Mouse (Mus musculus) lung, embryonic 16.5 days (tissue): ENCODE measurements at regions not wholly inside any gene's neighbourhood (a gene's known extent, or its start where the extent isn't known, plus 50 kb on each side); places are given as distances from the start of the nearest gene placed in this dataset.

Source experiments
- ATAC-seq: fragments of 200-750 bp; cut with Nextera tagmentation; 2 replicates; pipeline ENCODE4 v1.8.0; 2017; ENCODE audit warnings: low read depth, mild to moderate bottlenecking, moderate library complexity
- H3K27ac ChIP-seq: fragments of 300-500 bp; sonication (generic); 2 replicates; pipeline ENCODE4 v1.5.1; 2014; ENCODE audit warnings: mild to moderate bottlenecking, control low read depth, low read length
- H3K27me3 ChIP-seq: fragments of 300-500 bp; sonication (generic); 2 replicates; pipeline ENCODE4 v1.6.1; 2014; ENCODE audit warnings: low read depth, low read length, mixed read lengths; ENCODE audit not compliant: control insufficient read depth, insufficient read depth
- H3K36me3 ChIP-seq: fragments of 300-500 bp; sonication (generic); 2 replicates; pipeline ENCODE4 v1.6.1; 2014; ENCODE audit warnings: low read length; ENCODE audit not compliant: control insufficient read depth, insufficient read depth
- H3K4me1 ChIP-seq: fragments of 300-500 bp; sonication (generic); replicated peaks from 2 replicates; pipeline ENCODE4 v1.6.1; 2014; ENCODE audit warnings: low read length, mixed read lengths; ENCODE audit not compliant: control insufficient read depth, insufficient read depth
- H3K4me2 ChIP-seq: fragments of 300-500 bp; sonication (generic); 2 replicates; pipeline ENCODE4 v1.6.1; 2014; ENCODE audit warnings: low read depth, low read length, control low read depth
- H3K4me3 ChIP-seq: fragments of 300-500 bp; sonication (generic); 2 replicates; pipeline ENCODE4 v1.5.1; 2014; ENCODE audit warnings: mild to moderate bottlenecking, low read length, control low read depth
- H3K9ac ChIP-seq: fragments of 300-500 bp; sonication (generic); 2 replicates; pipeline ENCODE4 v1.6.1; 2014; ENCODE audit warnings: low read length, control low read depth
- H3K9me3 ChIP-seq: fragments of 300-500 bp; sonication (generic); 2 replicates; pipeline ENCODE4 v1.6.1; 2016; ENCODE audit warnings: low read length; ENCODE audit not compliant: control insufficient read depth
- WGBS: fragments of 180-500 bp; shearing (Covaris S2); extraction: QIAGEN DNeasy Blood & Tissue Kit; methylation state at CpG from one replicate; pipeline ENCODE4 v1.1.7; 2014; 5-methylcytosine and 5-hydroxymethylcytosine counted together

DNA sequence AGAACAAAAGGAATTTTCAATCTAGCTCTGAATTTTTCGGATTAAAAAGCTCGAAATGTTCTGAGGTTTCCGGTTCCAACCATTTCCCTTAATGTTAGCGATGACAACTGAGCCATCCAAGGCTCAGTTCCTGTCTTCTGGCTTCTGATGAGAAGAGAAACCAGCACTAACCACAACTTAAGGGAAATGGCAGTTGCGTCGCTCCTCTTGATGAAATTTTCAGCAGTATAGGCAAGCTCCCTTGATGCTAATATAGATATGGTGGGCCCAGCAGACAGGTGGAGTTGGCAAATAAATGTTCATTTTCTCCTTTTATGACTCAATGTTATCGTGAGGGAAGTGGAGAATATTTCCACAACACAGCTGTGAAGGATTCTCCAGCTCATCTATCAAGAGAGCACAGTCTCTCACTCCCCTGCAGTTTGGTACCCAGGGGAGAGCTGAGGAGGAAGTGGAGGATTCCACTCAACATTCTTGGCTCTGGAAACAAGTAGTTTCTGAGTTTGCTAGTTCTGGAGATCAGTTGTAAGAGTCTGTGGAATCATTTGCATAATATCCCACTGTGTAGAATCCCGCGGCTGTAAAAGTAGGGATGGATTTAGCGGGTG lies 236.6 kb upstream of the Gk2 start:
- H3K4me2 ChIP-seq, result no peak overlapping the region
- no peaks in the 10 kb centered on the region for H3K27me3 ChIP-seq
- no peak for ATAC-seq
- no peak overlapping the region for H3K4me3 ChIP-seq
- no peaks in the 10 kb centered on the region for H3K9me3 ChIP-seq
- WGBS, result 77% methylated on average over 10 of the region's 10 CpGs
- H3K4me1 ChIP-seq, result no peaks in the 10 kb centered on the region
- H3K36me3 ChIP-seq, result no peaks in the 10 kb centered on the region
- no peak overlapping the region for H3K9ac ChIP-seq
- no peak overlapping the region for H3K27ac ChIP-seq

- no peaks in the 10 kb centered on the region for H3K36me3 ChIP-seq
- H3K4me3 ChIP-seq, result no peak overlapping the region
- peak overlapping the region; percentile 71 for H3K27ac ChIP-seq
- H3K9me3 ChIP-seq, result no peaks in the 10 kb centered on the region
- no peak overlapping the region for H3K4me2 ChIP-seq
- no peaks in the 10 kb centered on the region for H3K4me1 ChIP-seq
- H3K27me3 ChIP-seq, result no peaks in the 10 kb centered on the region
- no peak overlapping the region for H3K9ac ChIP-seq
- peak; percentile 85 for ATAC-seq
Measured at GRCm38 (mm10) chr5:97685443-97685842, 228.6 kb upstream of the Gk2 start.

- no peaks in the 10 kb centered on the region for H3K36me3 ChIP-seq
- no peak overlapping the region for H3K4me3 ChIP-seq
- H3K9me3 ChIP-seq, result no peaks in the 10 kb centered on the region
- WGBS, result 26% methylated on average over 4 of the region's 4 CpGs
- no peaks in the 10 kb centered on the region for H3K27me3 ChIP-seq
- no peak overlapping the region; the same call in 1 of the 2 replicates for H3K27ac ChIP-seq
- H3K4me2 ChIP-seq, result no peak overlapping the region
- H3K9ac ChIP-seq, result no peak overlapping the region
- no peaks in the 10 kb centered on the region for H3K4me1 ChIP-seq
- peak; percentile 57; the same call in 1 of the 2 replicates for ATAC-seq
Measured at GRCm38 (mm10) chr5:97684592-97685258, 227.9 kb upstream of the Gk2 start.

GRCm38 (mm10) chr5:97669726-97670125 lies 212.9 kb upstream of the Gk2 start:
- no peaks in the 10 kb centered on the region for H3K4me1 ChIP-seq
- ATAC-seq, result no peak
- no peak overlapping the region for H3K9ac ChIP-seq
- H3K9me3 ChIP-seq, result no peaks in the 10 kb centered on the region
- no peaks in the 10 kb centered on the region for H3K27me3 ChIP-seq
- H3K4me2 ChIP-seq, result no peak overlapping the region
- no peak overlapping the region for H3K4me3 ChIP-seq
- H3K27ac ChIP-seq, result no peak overlapping the region
- WGBS, result 59% methylated on average over 3 of the region's 3 CpGs
- H3K36me3 ChIP-seq, result no peaks in the 10 kb centered on the region

DNA sequence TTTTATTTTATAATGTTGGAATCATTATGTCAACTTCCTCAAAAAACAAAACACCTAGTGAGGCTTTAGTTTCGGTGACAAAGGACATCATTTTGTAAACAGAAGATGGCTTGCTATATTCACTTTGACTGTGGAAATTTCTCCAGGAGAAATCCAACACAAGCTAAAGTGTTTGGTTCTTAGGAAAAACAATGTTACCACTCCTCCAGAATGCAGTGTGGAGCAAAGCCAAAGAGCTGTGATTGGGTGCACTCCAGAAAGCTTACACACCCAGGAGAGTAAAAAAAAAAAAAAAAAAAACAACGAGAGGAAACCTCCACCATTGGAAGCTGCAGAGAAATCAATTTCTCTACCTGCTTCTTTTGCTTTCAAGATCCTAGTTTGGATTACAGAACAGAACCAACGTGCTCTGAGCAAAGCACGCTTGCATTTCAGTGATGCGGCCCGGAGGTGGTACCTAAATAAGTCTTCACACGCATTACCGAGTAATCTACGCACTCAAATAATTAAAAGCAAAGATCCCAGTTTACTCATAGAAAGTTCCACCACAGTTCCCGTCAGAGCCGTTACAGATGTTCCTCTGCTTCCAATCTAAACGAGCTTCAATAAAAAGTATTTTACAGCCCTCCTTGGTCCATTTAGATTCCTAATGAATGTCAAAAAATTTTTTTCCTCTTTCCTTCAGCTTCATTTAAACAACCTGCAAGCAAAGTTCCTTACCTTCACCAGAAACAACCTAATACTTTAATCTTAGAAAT lies 199.5 kb upstream of the Gk2 start:
- Histone ChIP-seq H3K4me3 (no peak overlapping the region), H3K9me3 (no peaks in the 10 kb centered on the region), H3K36me3 (no peaks in the 10 kb centered on the region), H3K27me3 (no peaks in the 10 kb centered on the region), H3K9ac (no peak overlapping the region), H3K4me2 (no peak overlapping the region), H3K4me1 (no peaks in the 10 kb centered on the region), H3K27ac (no peak overlapping the region)
- ATAC-seq, result no peak
- WGBS, result 77% methylated on average over 12 of the region's 12 CpGs

DNA sequence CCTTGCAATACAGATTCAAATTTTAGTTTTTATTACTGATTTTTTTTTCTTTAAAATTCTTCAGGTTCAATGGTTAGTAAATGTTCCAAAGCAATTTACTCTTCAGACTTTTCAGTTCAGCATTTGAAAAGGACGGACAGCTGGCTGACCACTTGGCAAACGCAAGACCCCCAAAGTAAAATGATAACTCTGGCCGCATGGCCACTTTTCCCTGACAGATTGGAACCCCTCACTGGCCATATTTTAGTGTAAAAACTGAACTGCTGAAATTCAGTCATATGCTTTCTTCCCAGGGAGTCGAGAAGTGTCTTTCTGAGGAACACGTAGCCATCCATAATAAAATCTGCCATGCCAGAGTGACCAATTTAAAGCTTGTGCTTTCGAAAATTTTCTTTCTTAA lies 198.4 kb upstream of the Gk2 start:
- WGBS, result 83% methylated on average over 6 of the region's 6 CpGs
- Histone ChIP-seq H3K4me2 (no peak overlapping the region), H3K4me1 (no peaks in the 10 kb centered on the region), H3K9me3 (no peaks in the 10 kb centered on the region), H3K36me3 (no peaks in the 10 kb centered on the region), H3K27ac (no peak overlapping the region), H3K9ac (no peak overlapping the region), H3K4me3 (no peak overlapping the region), H3K27me3 (no peaks in the 10 kb centered on the region)
- ATAC-seq, result no peak

DNA sequence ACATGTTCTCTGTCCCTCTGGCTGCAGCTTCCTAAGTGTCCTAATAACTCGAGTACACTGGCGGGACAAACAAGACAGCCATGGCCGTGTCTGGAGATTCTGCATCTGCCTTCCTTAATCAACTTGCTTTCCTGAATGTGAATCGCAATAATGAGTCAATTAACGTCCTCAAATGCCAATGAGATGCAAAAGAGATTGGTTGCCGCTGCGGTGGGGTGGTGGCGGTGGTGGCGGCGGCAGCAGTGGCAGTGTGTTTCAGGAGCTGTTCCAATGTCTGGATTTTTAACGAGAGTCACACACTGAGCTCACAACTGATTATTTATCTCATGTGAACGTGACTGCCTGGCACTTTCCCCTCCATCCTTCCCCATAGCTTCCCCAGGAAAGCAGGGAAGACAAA lies 197.6 kb upstream of the Gk2 start:
- no peaks in the 10 kb centered on the region for H3K27me3 ChIP-seq
- no peaks in the 10 kb centered on the region for H3K9me3 ChIP-seq
- no peaks in the 10 kb centered on the region for H3K36me3 ChIP-seq
- WGBS, result 62% methylated on average over 12 of the region's 12 CpGs
- H3K4me1 ChIP-seq, result no peaks in the 10 kb centered on the region
- ATAC-seq, result no peak
- H3K27ac ChIP-seq, result no peak overlapping the region
- H3K9ac ChIP-seq, result no peak overlapping the region
- H3K4me2 ChIP-seq, result no peak overlapping the region
- no peak overlapping the region for H3K4me3 ChIP-seq

- H3K9me3 ChIP-seq, result no peaks in the 10 kb centered on the region
- no peaks in the 10 kb centered on the region for H3K36me3 ChIP-seq
- H3K27me3 ChIP-seq, result no peaks in the 10 kb centered on the region
- WGBS, result 74% methylated on average over 13 of the region's 13 CpGs
- H3K4me1 ChIP-seq, result no peaks in the 10 kb centered on the region
- no peak overlapping the region for H3K4me2 ChIP-seq
- no peak overlapping the region for H3K27ac ChIP-seq
- H3K9ac ChIP-seq, result no peak overlapping the region
- no peak overlapping the region for H3K4me3 ChIP-seq
- no peak for ATAC-seq
Measured at GRCm38 (mm10) chr5:97642251-97642650, 185.4 kb upstream of the Gk2 start.

DNA sequence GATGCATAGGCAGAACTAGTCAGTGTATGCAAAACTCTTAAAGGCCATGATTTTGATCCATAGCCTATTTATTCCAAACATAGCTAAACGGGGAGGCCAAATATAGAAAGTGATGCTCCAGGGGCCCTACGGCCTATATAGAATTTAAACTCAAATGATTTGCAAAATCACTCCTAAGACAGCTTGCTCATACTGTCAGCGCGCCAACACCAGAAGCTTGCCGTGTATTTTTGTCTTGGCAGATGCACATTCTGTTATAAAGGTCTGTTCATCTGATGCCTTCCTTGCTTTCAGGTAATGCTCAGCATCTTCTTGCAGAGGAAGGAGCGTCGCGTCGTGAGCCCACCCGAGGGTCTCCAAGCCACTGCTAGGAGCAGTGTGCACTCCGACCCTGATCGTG lies 184.8 kb upstream of the Gk2 start:
- 85% methylated on average over 12 of the region's 12 CpGs for WGBS
- no peak for ATAC-seq
- no peak overlapping the region for H3K27ac ChIP-seq

More for the DNA sequence above, 184.8 kb upstream of the Gk2 start:
- no peaks in the 10 kb centered on the region for H3K4me1 ChIP-seq
- H3K4me2 ChIP-seq, result no peak overlapping the region
- no peak overlapping the region for H3K4me3 ChIP-seq
- H3K9ac ChIP-seq, result no peak overlapping the region
- no peaks in the 10 kb centered on the region for H3K9me3 ChIP-seq
- H3K36me3 ChIP-seq, result no peaks in the 10 kb centered on the region
- no peaks in the 10 kb centered on the region for H3K27me3 ChIP-seq
